Mouse (Mus musculus): Measurements from ENCODE around the gene Gm28308. TPM values are rescaled to one million over a fixed set of nuclear protein-coding genes. Genes with fewer than 3 reads are reported as not detected.
A peak's percentile ranks its signal among the peaks of the same experiment; 100 is the strongest.

The Gm28308 gene
- total and polyA plus RNA-seq, 3 experiments = 1.0 to 1.9 TPM; not detected in 1

DNA sequence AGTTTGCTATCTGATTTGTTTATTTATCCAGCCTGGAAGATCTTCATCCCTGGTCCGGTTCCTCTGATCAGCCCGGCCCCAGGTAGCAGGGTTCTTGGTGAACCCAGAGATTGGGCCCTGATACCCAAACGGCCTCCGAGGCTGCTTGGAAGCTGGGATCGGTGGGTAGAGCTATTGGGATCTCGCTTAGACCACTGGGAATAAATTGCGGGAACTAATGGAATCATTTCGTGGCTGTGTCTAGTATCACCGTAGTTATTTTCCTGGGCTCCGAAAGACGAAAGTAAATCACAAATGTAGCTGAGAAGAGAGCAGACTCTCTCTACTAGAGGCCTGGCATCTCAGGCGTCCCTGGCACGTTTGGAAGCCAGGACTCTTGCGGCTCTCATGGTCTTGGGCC, 7.9 kb downstream of the Gm28308 start:
- no peak for DNase-seq

DNA sequence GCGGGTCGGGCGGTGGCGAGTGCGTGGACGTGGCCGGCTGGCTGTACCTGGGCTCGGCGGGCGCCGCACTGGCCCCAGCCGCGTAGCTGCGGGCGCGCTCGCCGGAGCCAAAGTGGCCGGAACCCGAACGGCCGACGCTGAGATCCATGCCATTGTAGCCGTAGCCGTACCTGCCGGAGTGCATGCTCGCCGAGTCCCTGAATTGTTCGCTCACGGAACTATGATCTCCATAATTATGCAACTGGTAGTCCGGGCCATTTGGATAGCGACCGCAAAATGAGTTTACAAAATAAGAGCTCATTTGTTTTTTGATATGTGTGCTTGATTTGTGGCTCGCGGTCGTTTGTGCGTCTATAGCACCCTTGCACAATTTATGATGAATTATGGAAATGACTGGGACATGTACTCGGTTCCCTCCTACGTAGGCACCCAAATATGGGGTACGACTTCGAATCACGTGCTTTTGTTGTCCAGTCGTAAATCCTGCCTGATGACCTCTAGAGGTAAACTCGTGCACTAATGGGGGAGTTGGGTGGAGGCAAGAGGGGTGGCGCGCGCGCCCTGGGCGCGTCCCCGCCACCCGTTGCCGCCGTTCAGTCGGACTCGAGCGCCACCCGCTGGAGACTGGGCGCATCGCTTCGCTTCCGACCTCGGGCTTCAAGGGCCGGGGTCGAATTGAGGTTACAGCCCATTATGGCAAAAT, 8.9 kb downstream of the Gm28308 start, which contains the start of gene Hoxa5:
Gene Hoxa5, minus strand, starts transcription at position 538 of the 703 bp plus-strand sequence.
- peak; percentile 92 for DNase-seq

GRCm38 (mm10) chr6:52203371-52204049, 9.6 kb downstream of the Gm28308 start:
- peak; percentile 76 for DNase-seq

- peak; percentile 73 for DNase-seq
Observed at GRCm38 (mm10) chr6:52203121-52203370, 10.1 kb downstream of the Gm28308 start.

DNA sequence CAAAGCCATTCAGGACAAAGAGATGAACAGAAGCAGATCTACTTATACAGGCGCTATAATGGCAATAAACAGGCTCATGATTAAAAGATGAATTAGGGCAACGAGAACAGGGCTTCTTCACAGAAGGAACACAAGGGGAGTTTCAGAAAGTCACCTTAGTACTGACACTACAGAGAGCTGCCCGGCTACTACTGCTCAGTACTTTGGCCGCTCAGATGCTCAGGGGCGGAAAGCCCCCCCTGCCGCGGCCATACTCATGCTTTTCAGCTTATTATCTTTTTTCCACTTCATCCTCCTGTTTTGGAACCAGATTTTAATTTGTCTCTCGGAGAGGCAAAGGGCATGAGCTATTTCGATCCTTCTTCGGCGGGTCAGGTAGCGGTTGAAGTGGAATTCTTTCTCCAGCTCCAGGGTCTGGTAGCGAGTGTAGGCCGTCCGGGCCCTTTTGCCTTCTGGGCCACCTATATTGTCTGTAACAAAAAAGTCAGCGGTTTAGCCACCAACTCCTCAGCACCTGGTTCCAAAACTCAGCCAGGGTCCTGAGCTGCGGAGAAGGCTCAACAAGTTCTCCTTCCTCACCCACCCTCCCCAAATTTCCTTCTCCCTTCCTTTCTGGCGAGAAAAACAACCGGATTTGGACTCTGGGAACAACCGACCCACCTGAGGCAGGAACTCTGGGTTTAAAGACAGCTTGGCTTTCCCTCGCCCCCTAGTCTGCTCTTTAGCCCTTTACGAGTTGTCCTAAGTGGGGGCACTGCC, 10.6 kb downstream of the Gm28308 start:
- DNase-seq = no peak

DNA sequence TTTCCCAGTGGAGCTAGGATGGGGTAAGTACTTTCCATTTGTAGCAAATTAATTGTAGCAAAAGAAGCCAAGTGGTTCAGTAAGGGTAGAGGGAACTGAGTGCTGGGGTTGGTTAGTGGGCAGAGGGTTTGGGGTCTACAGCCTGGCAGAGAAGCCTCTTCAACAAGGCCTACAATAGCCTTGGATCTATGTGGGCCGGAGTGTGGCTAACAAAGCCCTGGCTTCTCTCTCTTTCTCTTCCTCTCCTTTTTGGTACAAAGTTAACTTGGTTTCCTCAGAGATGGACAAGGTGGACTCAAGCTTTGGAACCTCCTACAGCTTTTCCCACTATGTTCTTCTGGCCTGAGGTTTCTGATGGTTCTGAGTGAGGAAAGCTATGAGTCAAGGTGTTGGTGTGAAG, 11.9 kb downstream of the Gm28308 start:
- DNase-seq = no peak

- DNase-seq = no peak
Observed at GRCm38 (mm10) chr6:52200751-52201250, 12.3 kb downstream of the Gm28308 start.

DNA sequence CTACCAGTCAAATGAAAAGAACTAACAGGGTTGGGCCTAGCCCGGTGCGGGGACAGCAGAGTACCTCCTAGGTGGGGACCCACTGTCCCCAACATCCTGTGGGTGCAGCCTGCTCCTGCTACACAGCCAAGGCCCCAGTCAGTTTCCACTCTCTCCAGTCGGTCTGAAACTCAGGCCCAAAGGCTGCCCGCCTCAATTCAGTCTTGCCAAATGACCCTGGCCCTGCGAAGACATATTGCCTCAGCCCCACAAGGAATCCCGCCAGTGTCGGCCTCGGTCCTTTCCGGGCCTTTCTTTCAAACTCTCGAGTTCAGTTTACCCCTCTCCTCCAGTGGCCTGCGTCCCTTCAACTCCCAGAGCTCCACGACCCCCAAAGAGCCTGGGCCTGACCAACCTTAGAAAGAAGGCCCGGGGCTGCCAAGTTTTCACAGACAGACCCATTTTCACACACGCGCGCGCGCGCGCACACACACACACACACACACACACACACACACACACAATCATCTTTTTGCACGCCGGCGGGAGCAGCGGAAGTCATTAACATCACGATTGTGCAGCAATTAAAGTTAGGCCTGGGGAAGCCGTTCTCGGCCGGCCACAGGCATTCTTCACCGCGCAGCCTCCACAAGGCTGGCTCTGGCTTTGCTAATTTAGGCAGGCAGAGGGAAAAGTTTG, 12.9 kb downstream of the Gm28308 start:
- DNase-seq = peak; percentile 54

- DNase-seq = peak; percentile 74
Observed at GRCm38 (mm10) chr6:52197271-52197670, 15.9 kb downstream of the Gm28308 start.

GRCm38 (mm10) chr6:52196811-52197210, 16.3 kb downstream of the Gm28308 start:
- DNase-seq = no peak

DNA sequence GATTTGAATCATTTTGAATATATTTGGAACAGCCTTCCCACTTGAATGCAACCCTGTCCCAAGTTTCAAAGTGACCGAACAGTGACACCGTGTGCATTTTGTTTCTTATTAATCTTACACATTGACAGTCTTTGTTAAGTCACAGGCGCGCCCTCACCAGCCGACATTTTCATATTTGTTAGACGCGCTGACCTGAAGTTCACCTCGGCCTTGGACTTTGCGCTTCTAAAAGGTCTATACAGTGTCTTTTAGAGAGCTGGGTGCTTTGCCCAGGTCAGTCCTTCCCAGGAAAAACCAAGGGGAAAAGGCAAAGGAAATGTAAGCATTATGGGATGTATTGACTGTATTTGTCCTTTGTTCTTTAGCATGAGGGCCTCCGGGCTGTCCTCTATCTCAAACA, 18.4 kb downstream of the Gm28308 start:
- no peak for DNase-seq

- DNase-seq = peak; percentile 94
Observed at GRCm38 (mm10) chr6:52191860-52192550, 21.1 kb downstream of the Gm28308 start.

- peak; percentile 57 for DNase-seq
Observed at GRCm38 (mm10) chr6:52190906-52191810, 22.0 kb downstream of the Gm28308 start, which contains the start of gene Hoxa4. Hoxa4 (minus strand) TSS chr6:52191753.

DNA sequence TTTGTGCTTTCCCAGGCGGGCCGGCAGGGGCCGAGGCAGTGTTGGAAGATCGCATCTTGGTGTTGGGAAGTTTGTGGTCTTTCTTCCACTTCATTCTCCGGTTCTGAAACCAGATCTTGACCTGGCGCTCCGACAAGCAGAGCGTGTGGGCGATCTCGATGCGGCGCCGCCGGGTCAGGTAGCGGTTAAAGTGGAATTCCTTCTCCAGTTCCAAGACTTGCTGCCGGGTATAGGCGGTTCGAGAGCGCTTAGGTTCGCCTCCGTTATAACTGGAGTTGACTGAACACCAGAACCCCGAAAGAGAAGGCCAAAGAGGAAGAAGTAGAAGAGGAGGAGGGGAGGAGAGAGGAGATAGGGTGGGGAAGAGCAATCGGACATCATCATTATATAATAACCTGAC, 22.7 kb downstream of the Gm28308 start:
- peak; percentile 31 for DNase-seq

DNA sequence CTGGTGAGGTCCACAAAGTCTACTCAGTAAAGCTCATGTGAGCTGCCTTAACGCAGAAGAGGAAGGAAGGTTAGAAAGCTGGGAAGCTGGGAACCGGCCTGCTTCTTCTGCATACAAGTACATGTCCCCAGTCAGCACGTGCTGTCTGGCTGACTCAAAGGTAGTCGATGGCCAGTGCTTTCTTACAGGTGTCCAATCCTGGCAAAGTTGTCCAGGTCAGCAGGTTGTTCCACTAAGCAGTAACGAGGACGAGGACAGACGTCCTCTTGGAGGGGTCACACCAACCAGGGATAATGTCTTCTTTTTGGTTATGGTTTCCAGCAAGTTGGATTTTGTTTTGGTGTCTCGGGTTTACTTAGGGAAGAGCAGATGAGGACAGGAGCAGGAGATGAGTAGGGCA, 23.2 kb downstream of the Gm28308 start:
- no peak for DNase-seq

DNA sequence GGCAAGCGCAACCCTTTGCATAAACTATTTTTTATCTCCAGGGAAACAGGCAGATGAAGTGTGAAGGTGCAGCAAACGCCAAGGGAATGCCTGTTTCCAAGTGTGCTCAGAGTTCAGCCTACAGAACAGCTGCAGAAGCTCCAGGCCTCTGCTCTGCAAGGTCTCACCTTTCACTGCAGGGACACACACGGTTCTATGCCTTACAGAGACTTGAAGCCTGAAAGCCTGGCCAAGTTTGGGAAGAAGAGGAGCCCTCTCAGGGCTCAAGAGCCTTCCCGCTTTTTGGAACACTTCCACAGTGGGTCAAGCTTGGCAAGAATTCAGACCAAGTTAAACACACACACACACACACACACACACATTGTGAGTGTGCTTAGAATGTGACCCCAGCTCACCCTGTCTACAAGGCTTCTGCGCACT, 24.0 kb downstream of the Gm28308 start:
- DNase-seq = peak; percentile 43

- no peak for DNase-seq
Observed at GRCm38 (mm10) chr6:52186500-52186899, 26.6 kb downstream of the Gm28308 start.

- DNase-seq = no peak
Observed at GRCm38 (mm10) chr6:52185834-52186233, 27.3 kb downstream of the Gm28308 start.

DNA sequence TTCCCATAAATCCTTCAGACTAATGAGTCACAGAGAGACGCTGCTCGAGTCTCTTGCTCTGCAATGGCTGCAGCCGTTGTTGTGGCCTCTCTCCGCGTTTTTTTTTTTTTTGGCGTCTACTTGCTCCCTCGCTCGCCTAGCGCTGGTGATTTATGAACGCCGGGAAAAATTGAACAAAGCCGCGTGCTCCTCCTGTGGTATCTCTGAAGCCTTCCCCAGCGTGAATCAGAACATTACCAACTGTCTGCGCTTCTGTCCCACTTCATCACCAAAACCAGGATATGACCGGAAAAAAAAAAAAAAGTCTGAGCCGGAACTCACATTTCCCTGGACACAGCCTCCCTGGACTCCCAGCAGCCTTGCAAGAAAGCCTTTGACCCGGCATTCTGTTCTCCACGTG, 27.9 kb downstream of the Gm28308 start:
- peak; percentile 78 for DNase-seq

DNA sequence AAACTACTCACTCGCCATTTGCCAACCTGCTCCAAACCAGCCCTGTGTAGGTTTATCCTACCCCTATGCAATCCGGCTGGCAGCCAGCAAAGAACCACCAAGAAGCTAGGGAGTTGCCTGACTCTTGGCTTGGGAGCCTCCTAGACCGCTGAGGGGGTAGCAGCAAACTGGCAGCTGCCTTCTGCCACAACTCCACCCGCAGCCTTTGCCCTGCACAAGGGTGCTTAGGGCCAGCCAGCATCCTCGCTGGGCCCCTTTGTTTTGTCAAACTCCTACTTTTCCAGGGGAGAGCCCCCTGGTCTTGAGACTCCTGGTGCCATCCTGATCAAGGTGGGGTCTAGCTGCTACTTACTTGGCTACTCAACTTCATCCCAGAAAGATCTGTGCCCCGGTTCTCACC, 28.5 kb downstream of the Gm28308 start:
- no peak for DNase-seq

Data from adrenal gland, adult 2 months (tissue).